Mouse (Mus musculus) cerebellum, postnatal 14 days (tissue): ENCODE data around the gene Tctex1d4.

Experiments used
- DNase-seq, 2 experiments: peaks; one replicate each; pipeline ENCODE4 v3.0.0; 2021; ENCODE audit warnings: mixed read lengths in 2 of 2

The Tctex1d4 gene

GRCm38 (mm10) chr4:117126675-117127290, at the start of gene Tctex1d4:
Gene Tctex1d4, plus strand, starts transcription at chr4:117126794.
- DNase-seq = no peak

GRCm38 (mm10) chr4:117087948-117088640, 38.5 kb upstream of the Tctex1d4 start:
- DNase-seq = no peak

GRCm38 (mm10) chr4:117090586-117090985, 36.0 kb upstream of the Tctex1d4 start:
- no peak for DNase-seq

- DNase-seq = no peak
These were observed 31.8 kb upstream of the Tctex1d4 start for GRCm38 (mm10) chr4:117094626-117095361.

- peak; percentile 65 to 76 for DNase-seq
These were observed 30.8 kb upstream of the Tctex1d4 start, which contains the start of gene Ptch2 for GRCm38 (mm10) chr4:117095551-117096452. Gene Ptch2, plus strand, starts transcription at chr4:117096075.

- DNase-seq = no peak
These were observed 29.9 kb upstream of the Tctex1d4 start for GRCm38 (mm10) chr4:117096666-117097065.

- DNase-seq = no peak
These were observed 28.4 kb upstream of the Tctex1d4 start for GRCm38 (mm10) chr4:117097969-117098763.

GRCm38 (mm10) chr4:117098764-117099036, 27.9 kb upstream of the Tctex1d4 start:
- DNase-seq = no peak

- no peak for DNase-seq
These were observed 26.6 kb upstream of the Tctex1d4 start for GRCm38 (mm10) chr4:117100036-117100435.

GRCm38 (mm10) chr4:117101218-117101617, 25.4 kb upstream of the Tctex1d4 start:
- DNase-seq = peak; percentile 22 to 64

- DNase-seq = no peak
These were observed 21.9 kb upstream of the Tctex1d4 start for GRCm38 (mm10) chr4:117104672-117105071.

GRCm38 (mm10) chr4:117105127-117105526, 21.5 kb upstream of the Tctex1d4 start:
- DNase-seq = no peak

GRCm38 (mm10) chr4:117107813-117108523, 18.6 kb upstream of the Tctex1d4 start:
- DNase-seq = no peak

- DNase-seq = no peak
These were observed 18.1 kb upstream of the Tctex1d4 start for GRCm38 (mm10) chr4:117108524-117108849.

GRCm38 (mm10) chr4:117109330-117109729, 17.3 kb upstream of the Tctex1d4 start:
- DNase-seq = no peak

- DNase-seq = no peak
These were observed 16.3 kb upstream of the Tctex1d4 start for GRCm38 (mm10) chr4:117110249-117110648.

- no peak for DNase-seq
These were observed 15.6 kb upstream of the Tctex1d4 start for GRCm38 (mm10) chr4:117110985-117111384.

GRCm38 (mm10) chr4:117113237-117113636, 13.4 kb upstream of the Tctex1d4 start:
- DNase-seq = no peak

GRCm38 (mm10) chr4:117115592-117115991, 11.0 kb upstream of the Tctex1d4 start:
- DNase-seq = no peak

GRCm38 (mm10) chr4:117117931-117118330, 8.7 kb upstream of the Tctex1d4 start:
- DNase-seq = no peak

- DNase-seq = no peak
These were observed 7.0 kb upstream of the Tctex1d4 start for GRCm38 (mm10) chr4:117119636-117120035.

GRCm38 (mm10) chr4:117120052-117120444, 6.5 kb upstream of the Tctex1d4 start:
- DNase-seq = no peak
